Mouse (Mus musculus) retina, postnatal 1 day (tissue): ENCODE results near the gene Birc6.
A peak's percentile ranks its signal among the peaks of the same experiment; 100 is the strongest.
"Not testable (repeated sequence)": the region's sequence is repeated elsewhere in the genome, so short reads cannot be mapped to it uniquely, and the experiment has no call there.

Experiments used
- DNase-seq: peaks from one replicate; pipeline ENCODE4 v3.0.0-alpha.2; 2012

The Birc6 gene

DNA sequence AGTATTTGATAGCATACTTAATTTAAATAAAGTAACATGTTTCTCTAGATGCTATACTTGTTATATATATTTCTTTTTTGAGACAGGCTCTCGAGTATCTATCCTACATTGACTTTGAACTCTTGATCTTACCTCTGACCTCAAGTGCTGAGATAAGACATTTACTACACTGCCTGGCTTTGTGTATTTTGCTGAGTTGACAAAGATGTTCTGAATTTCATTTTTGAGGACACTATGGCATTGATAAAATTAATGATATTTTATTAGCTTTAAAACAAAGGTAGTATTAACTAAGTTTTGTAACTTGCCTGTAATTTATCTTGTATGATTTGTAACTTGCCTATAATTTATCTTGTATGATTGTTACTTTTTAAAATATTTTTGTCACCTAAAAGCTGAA is 41.1 kb downstream of the Birc6 start:
- no peak for DNase-seq

DNA sequence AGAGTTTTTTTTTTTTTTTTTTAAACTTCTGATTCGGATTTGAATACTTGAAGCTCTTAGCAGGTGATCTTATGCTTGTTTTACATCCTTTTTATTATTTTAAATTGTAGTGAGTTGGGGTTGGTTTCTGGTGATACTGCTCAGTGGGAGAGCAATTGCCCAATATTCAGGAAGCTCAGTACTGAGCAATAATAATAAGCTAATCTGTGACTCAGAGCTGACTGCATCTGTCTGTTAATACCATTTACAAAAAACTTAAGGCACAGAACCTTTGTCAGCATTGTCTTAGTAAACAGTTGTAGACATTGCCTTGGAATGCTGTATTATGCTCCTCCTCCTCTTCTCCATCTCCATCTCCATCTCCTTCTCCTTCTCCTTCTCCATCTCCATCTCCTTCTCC is 42.5 kb downstream of the Birc6 start:
- no peak for DNase-seq

DNA sequence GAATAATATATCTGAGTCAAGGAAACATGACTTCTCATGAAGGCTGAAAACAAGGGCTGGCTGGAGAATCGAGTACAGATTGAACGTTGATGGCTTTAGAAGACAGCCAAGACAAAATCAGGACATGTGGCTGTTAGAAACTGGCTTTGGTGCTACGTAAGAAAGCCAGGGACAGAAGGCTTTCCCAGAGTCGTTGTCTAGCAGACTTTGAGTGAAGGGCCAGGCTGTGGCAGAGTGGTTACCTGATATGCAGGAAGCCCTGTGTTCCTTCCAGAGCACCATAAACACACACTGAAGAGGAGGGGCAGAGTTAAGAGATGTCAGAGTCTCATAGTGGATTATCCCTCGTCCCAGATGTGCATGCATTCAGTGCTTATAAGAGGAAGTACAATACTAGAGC is 49.1 kb downstream of the Birc6 start:
- DNase-seq: no peak

DNA sequence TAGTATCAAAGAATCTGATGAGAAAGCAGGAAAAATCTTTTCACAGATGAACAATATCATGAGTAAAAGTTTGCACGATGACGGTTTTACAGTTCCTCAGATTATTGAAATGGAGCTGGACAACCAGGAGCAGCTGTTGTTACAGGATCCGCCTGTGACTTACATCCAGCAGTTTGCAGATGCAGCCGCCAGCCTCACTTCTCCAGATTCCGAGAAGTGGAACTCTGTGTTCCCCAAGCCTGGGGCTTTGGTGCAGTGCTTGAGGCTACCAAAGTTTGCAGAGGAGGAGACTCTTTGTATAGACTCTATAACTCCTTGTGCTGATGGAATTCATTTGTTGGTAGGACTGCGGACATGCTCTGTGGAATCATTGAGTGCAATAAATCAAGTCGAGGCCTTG is 51.5 kb downstream of the Birc6 start:
- DNase-seq: no peak

DNA sequence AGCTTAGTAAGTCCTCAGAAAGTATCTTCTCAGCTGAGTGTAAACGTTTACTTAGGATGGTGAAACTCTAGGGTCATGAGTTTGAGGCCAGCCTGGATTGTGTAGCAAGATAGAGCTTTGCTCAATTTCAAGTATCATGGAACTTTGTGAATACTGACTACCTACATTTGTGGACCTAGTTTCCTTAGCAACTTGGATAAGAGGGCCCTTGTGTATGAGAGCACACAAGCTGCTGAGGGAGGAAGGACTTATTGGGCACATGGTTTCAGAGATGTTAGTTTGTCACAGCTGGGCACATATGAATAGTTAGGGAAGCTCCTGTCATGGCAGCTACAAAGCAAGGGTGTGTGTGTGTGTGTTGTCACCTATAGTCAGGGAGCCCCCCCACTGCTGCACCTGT is 52.6 kb downstream of the Birc6 start:
- DNase-seq: no peak

DNA sequence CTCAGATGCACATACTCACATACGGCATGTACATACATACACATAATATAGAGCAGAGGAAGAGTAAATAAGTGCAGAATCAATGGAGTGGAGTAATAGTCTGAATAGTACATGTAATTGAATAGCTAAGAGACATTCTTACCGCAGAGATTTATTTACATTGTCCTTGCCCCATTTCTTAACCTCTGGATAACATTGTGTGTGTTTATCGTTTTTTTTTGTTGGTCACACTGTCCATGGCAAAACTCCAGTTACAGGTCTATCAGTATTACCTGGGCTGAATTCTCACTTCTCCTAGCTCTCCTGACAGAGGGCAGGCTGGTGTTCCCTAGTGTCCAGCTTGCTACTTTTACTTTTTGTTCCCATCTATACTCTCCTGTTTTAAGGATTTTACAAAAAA is 58.7 kb downstream of the Birc6 start:
- DNase-seq: no peak

DNA sequence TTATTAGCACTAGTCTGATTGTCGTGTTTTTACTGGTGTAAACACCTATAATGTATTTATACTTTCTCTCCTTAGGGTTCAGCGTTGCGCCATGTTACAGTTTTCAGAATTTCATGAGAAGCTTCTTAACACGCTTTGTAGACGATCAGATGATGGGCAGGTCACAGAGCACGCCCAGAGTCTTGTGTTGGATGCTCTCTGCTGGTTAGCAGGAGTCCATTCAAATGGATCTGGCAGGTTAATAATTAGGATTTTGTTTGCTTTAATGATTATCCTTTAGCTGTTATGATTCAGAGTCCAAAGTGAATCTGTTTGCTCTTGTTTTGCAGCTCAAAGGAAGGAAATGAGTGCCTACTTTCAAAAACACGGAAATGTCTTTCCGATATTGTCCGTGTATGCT is 70.8 kb downstream of the Birc6 start:
- DNase-seq: no peak

DNA sequence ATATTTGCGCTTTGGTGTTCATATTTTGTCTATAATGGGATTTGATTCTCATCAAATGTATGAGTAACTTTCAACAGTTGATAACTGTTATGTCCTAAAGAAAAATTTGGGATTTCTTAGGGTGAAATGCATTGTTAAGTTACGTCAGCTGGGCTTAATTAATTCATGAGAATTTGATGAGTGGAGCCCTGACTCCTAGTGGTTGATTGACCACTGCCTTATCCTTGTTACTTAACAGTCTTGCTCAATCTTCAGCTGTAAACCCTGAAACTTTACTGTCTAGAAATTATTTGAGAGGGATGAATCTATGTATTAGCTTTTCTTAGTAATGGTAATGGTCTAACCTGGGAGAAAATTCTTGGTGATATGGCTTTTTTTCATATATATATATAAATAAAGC is 71.3 kb downstream of the Birc6 start:
- DNase-seq: no peak

DNA sequence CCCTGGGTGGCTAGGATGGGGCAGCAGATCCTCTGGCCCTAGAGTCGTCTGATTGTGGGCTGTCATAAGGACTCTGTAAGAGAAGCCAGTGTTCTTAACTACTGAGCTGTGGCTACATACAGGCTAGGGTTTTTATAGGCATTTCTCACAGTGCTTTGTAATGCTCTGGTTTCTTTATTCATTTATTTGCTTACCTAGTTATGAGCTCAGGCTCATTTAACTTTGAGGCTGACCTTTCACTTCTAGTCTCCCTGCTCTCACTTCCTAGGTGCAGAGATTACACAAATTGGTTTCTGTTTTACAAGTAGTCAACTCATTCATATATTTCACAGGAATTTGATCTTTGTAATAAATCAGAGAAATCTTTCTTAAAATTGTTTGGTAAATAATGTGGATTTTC is 73.1 kb downstream of the Birc6 start:
- no peak for DNase-seq

DNA sequence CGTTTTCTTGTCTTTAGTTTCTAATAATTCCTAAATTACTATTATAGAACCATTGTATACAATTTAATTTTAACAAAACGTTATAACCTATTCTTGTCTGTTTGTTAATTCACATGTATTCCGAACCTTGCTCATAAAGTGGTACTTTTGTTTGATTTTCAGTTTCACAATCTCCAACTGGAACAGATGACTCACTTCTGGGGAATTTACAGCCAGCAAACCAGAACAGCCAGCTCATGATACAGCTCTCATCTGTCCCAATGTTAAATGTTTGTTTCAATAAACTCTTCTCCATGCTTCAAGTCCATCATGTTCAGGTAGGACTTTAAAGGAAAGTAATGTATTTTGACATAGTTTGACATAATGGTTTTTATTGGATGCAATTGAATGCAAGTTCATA is 102.7 kb downstream of the Birc6 start:
- DNase-seq: no peak

DNA sequence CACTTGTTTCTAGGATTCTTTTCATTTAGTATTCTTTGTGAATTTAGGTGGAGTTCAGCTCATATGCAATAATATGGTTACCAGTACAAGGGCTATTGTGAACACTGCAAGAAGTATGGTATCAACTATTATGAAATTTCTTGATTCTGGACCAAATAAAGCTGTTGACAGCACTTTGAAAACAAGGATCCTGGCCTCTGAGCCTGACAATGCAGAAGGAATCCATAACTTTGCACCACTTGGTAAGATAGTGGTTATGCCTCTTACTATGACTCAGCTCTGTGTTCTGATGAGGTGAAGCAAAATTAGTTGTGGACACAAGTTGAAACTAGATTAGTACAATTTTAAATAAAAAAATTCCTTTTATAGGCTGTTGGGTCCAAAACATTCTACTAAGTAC is 114.3 kb downstream of the Birc6 start:
- no peak for DNase-seq

DNA sequence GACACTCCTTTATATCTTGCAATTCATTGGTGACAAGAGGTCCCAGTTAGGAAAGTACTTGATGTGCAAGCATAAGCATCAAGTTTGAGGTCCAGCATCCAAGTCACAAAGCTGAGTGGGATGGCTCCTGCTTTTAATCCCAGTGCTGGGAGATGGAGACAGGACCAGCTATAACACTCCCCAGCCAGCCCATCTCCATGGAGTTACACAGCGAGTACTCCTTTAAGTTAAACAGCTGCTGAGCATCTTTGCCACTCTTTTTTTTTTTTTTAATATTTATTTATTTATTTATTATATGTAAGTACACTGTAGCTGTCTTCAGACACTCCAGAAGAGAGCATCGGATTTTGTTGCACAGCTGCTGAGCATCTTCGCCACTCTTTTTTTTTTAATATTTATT is 130.3 kb downstream of the Birc6 start:
- DNase-seq: no peak

DNA sequence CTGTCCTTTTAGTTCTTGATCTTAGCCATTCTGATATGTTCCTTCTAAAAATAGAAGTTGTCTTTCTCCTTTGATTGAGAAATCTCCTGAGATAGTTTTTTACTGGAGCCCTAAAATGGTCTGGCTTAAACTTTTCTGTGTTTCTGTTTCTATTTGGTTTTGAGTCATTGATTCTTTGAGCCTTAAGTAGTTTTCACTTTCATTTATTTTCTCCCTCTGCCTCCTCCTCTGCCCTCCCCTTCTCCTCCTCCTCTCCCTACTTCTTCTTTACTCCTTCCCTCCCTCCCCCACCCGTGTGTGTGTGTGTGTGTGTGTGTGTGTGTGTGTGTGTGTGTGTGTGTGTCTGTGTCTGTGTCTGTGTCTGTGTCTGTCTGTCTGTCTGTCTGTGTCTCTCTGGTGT is 139.9 kb downstream of the Birc6 start:
- DNase-seq: no peak

DNA sequence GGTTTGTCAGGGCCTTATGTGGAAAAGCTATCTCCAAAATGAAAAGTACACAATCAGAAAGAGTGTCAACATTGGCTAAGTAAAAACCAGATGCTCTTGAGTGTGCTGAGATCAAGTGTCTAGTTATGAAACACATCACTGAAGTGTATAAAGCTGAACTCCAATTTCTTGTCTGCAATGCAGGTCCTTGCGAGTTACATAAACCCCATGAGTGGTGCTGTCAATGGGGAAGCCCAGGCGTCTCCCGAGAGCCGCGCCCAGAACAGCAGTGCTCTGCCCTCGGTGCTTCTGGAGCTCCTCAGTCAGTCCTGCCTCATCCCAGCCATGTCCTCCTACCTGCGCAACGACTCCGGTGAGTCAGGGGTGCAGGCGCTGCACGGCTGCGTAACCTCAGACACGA is 141.9 kb downstream of the Birc6 start:
- DNase-seq: no peak

DNA sequence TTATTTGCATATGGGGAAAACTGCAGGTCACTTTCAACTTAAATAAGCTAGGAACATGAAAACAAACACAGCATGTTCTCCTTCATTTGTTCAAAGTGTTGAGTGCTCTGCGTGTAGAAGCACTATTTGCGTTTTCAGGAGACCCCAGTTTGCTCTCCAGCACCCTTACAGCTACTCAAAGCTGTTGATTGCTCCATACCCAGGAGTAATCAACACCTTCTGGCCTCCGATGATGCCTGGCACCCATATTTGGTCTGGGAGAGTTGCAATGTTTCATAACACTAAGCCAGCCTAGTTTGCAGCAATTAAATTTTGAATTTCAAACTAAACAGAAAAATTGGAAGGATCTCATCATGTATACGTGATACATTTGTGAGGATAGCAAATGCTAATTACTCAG is 144.4 kb downstream of the Birc6 start:
- no peak for DNase-seq

DNA sequence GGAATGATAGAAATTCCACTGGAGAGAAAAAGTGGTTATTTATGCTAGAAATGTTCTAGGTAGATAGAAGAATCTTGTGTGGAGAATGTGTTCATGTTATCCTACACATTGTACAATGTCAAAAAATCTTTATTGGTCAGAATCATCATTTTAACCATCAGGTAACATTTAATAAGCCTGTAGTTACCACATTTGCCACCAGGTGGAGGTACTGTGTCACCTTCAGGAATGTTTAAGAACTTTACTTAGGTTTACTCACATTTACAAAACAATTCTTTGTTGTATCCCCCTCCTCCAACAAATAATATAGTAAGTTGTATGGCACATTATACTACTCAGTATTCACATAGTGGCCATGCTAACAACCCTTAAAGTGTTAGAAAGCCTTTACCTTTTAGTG is 145.2 kb downstream of the Birc6 start:
- DNase-seq: peak; percentile 57

DNA sequence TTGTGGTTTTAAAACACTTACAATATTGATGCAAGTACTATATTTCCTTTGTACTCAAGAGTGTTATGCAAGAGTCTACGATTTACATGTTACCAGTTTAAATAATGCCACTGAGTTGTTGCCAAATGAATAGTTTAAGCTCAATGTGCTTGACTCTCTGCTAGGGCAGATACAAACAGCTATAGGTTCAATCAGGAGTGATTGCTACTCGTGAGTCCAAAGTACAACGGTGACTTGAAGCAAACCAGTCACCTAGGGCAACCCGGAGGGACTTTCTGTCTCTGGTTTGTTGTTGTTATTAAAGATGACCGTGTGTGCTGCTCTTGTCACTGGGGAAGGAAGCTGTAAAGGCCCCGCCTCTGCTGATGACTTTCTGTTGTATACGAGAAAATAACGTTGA is 150.0 kb downstream of the Birc6 start:
- no peak for DNase-seq

DNA sequence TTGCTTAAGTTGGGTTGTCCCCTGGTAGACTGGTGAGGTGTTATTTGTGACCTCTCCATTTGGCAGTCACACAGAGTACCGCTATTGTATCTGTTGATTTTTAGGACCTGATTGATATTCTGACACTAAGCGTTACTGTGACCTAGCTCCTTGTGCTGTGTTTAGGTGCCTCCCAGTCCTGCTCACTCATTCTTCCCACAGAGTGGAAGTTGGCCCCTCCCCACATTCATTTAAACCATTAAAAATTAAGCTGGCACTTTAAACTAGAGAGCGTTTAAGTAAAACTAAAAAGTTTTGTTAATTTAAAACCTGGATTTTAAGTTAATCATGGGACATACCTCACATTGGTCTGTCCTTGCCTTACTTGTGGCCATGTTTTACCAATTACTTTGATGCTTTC is 156.8 kb downstream of the Birc6 start:
- DNase-seq: no peak

DNA sequence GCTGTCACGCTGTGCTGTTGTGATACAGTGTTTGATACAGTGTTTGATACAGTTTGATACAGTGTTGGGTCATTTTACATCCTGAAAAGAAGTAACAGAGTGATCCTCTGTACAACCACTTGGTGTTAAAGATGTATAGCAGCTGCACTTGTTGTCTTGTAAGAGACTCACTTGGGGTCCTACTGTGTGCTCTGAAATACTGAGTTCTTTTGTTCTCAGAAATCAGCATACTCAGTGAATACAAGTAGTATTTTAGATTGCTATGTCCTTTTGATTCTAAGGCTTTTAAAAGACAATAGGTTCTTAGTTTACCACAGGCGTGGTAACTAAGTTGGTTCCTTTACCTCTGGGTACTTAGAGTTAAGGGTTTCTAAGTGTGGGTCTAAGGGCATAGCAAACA is 160.5 kb downstream of the Birc6 start:
- DNase-seq: no peak

DNA sequence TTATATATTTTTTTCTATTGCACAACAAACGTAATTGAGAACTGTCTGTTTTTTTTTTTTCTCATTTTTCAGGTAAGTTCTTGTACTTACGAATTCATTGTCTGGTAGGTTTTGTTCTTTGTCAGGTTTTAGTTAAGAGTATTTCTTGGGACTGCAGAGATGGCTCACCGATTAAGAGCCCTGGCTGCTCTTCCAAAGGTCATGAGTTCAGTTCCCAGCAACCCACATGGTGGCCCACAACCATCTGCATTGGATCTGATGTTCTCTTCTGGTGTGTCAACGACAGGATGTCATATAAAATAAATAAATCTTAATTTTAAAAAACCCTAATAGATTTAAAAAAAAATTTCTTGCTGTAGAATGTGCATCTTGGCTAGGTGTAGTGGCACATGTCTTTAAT is 161.3 kb downstream of the Birc6 start:
- DNase-seq: no peak

DNA sequence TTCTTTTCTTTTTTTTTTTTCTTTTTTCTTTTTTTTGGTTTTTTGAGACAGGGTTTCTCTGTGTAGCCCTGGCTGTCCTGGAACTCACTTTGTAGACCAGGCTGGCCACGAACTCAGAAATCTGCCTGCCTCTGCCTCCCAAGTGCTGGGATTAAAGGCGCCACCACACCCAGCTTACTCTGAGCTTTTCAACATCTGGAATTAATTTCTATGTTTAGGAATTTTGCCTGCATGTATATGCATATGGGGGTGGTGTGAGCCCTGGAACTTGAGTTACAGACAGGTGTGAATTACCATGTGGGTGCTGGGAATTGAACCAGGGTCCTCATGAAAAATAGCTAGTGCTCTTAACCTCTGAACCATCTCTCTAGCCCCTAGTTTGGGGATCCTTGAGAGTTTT is 173.6 kb downstream of the Birc6 start:
- DNase-seq: not testable (repeated sequence)

DNA sequence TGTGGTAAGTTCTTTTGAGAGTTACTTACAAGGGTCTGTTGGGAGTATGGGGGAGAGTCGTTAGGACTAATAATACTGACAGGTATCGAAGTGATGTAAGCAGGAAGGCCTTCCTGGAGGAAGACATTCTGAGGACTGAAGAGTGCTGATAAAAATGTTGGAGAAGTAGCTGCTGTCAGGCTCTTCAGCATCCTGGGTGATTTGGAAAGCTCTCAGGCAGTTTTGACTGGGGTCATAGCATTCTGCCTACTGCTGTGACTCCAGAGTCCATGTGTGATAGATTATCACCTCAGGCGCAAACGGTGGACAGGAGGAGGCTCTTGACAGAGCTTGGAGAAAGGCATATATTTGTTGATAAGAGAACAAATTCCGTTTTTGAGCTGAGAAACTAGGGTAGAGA is 177.4 kb downstream of the Birc6 start:
- no peak for DNase-seq

DNA sequence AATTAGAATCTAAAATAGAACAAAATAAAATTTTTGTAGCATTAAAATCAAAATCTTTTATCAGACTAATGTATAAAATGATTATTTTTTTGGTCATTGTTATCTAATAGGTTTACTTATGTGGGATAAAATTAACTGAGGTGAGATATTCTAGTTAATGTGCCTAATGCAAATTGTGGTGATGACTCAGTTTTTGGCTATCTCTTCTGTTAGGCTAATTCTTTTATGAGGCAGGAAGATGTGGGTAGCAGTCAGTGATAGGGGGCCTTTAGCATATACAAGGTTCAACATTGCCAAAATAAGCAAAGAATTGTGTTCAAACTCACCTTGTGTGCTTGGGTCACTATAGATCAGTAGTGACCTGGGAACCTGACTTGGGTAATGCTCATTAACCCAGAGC is 178.5 kb downstream of the Birc6 start:
- DNase-seq: no peak

DNA sequence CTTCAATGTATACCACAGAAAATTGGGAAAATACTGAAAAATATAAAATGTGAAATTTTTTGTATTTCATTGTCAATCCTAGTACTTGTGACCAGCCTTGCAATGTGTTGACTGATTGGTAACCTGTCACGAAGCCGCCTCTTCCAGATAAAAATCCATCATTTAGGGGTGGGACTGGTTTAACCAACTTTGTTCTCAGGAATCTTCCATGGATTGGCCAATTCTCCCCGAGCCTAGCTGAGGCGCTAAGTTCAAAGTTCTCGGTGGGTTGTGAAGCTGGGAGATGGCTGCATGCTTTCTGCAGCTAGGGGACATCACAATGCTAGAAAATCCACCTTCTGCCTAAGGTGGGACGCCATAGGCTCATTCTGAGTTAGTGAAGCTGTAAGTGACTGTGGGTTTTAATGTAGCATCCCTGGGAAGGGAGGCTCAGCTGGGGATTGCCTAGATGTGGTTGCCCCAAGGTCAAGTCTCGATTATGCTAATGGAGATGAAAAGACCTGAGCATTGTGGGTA is 179.6 kb downstream of the Birc6 start:
- no peak for DNase-seq

DNA sequence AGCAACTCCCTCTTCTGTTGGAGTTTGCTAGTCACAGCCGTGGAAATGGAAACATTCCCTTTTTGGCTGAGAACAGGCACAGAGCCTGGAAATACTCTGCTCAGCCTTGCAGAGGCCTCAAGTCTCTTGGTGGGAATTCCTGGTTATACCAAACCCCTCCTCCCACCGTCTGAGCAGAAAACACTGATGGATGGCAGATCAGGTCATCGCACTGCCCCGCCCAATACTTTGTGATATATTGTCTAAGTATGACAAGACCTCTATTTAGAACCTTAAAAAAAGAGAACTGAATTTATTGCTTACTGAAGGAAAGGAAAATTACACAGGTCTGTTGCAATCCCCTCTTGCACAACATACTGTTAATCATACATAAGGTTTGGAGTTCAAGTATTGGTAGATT is 182.6 kb downstream of the Birc6 start:
- no peak for DNase-seq

DNA sequence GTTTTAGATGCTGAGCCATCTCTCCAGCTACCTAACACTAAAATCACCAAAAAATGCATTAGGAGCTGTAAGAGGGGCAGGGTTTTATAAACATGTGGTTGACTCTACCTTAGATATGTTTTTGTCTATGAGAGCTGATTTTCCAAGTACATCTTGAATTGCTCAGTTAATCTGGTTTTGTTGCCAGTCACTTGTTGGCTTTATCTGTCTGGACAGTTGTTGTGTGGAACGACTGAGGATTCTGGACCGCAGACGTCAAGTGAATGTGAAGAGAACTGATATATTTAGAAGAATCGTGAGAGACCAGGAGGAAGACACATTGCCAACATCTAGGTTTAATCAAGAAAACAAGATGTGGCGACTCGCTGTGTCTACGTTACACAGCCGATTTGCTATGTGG is 183.5 kb downstream of the Birc6 start:
- no peak for DNase-seq
